Mouse (Mus musculus) embryonic facial prominence, embryonic 13.5 days (tissue): ENCODE results near the gene Commd1. TPM values are rescaled to one million over a fixed set of nuclear protein-coding genes. Genes with fewer than 3 reads are reported as not detected.

Source experiments
- ATAC-seq: fragments of 200-750 bp; cut with Nextera tagmentation; 2 replicates; pipeline ENCODE4 v1.8.0; 2017; ENCODE audit warnings: low read depth; ENCODE audit not compliant: insufficient number of reproducible peaks, insufficient read depth, low FRiP score, low TSS enrichment
- H3K27ac ChIP-seq: fragments of 300-500 bp; sonication (generic); 2 replicates; pipeline ENCODE4 v1.5.1; 2015; ENCODE audit warnings: moderate library complexity, mild to moderate bottlenecking, inconsistent platforms
- H3K27me3 ChIP-seq: fragments of 300-500 bp; sonication (generic); 2 replicates; pipeline ENCODE4 v1.6.1; 2015; ENCODE audit warnings: mild to moderate bottlenecking, inconsistent platforms
- H3K36me3 ChIP-seq: fragments of 300-500 bp; sonication (generic); 2 replicates; pipeline ENCODE4 v1.6.1; 2015; ENCODE audit warnings: mild to moderate bottlenecking, inconsistent platforms
- H3K4me1 ChIP-seq: fragments of 300-500 bp; sonication (generic); 2 replicates; pipeline ENCODE4 v1.6.1; 2015; ENCODE audit warnings: inconsistent platforms
- H3K4me2 ChIP-seq: fragments of 300-500 bp; sonication (generic); 2 replicates; pipeline ENCODE4 v1.6.1; 2015; ENCODE audit warnings: moderate library complexity, mild to moderate bottlenecking, inconsistent platforms
- H3K4me3 ChIP-seq: fragments of 300-500 bp; sonication (generic); 2 replicates; pipeline ENCODE4 v1.5.1; 2015; ENCODE audit warnings: mild to moderate bottlenecking, inconsistent platforms
- H3K9ac ChIP-seq: fragments of 300-500 bp; sonication (generic); 2 replicates; pipeline ENCODE4 v1.6.1; 2015; ENCODE audit warnings: mild to moderate bottlenecking, inconsistent platforms
- H3K9me3 ChIP-seq: fragments of 300-500 bp; sonication (generic); 2 replicates; pipeline ENCODE4 v1.6.1; 2016; ENCODE audit warnings: inconsistent platforms
- WGBS: fragments of 180-500 bp; shearing (Covaris S2); methylation state at CpG from one replicate; pipeline ENCODE4 v1.1.7; 2015; ENCODE audit warnings: mixed read lengths; 5-methylcytosine and 5-hydroxymethylcytosine counted together
- polyA plus RNA-seq: library from polyadenylated mRNA; unstranded; fragments of >200 nt; fragmentation: Nextera tagmentation; extraction: Ambion mirVana; gene quantifications from 2 replicates; pipeline ENCODE4 v1.2.1, GENCODE M21; 2015

Commd1 gene
- 387 and 398 TPM in 2 replicates for polyA plus RNA-seq

DNA sequence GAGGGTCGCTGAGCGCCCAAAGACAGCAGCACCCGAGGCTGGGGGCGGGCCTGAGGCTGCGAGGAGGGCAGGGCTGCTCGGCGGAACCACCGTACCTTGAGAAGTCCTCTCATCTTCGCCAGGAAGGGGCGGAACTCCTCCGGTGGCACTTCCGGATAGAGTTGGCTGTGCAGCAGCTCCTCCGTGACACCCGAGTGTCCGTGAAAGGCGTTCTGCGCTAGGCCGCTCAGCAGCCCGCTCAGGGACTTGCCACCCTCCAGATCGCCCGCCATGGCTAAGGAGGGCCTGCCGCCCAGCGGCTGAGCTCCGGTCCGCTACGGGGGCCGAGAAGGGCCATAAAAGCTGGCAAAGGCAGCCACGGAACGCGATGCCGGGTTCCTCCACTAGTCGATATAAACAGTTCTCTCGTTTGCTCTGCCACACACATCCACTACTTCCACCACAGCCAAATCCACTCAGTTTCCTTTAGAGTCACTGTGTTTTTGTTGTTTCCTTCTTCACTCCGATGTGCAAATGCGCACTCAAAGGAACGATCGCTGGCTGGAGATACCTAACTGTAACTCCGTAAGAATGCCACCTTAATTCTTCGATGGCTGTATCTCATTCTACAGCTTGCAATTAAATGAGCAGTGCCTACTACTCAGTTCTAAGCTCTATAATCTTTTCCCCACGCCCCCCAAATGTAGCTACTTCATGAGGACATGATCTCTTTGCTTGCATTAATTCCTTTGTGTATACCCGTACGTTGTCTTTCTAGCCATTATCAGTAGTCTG lies at the start of gene Commd1, which contains the start of gene Gm28048:
Gene Commd1 (minus strand): TSS at position 399 of the 774 bp plus-strand sequence.
Gene Gm28048 (minus strand): TSS at position 107 of the 774 bp plus-strand sequence.
- Histone ChIP-seq H3K27me3 (no peaks in the 10 kb centered on the region), H3K4me1 (peaks cover 21% of the 10 kb centered on the region), H3K27ac (peak within 1 kb of the TSS; percentile 98), H3K9ac (peak within 1 kb of the TSS; percentile 86), H3K9me3 (no peaks in the 10 kb centered on the region), H3K4me2 (peak within 1 kb of the TSS; percentile 78), H3K4me3 (peak within 1 kb of the TSS; percentile 70), H3K36me3 (peaks cover 13% of the 10 kb centered on the region)
- WGBS = 2% methylated on average over 42 of the region's 42 CpGs
- ATAC-seq = peak; percentile 90

DNA sequence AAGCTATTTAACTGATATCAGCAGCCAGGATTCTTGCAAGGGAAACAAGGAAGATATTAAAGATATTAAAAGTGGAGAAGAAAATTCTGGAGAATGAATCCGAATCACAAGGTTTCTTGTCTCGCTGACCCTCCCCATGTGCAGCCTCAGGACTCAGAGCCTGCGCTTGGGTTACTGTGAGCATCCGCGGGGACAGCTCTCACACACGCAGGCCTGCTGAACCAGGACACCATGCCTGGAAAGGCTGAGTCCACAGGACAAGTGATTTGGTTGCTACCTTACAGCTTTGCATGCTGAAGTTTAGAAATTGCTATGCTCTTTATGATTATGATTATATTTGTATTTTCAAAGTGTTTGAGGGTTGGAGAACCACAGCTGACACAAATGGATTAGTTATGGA lies 47.2 kb upstream of the Commd1 start:
- no peak overlapping the region for H3K4me2 ChIP-seq
- no peak overlapping the region for H3K9ac ChIP-seq
- WGBS = 76% methylated on average over 6 of the region's 6 CpGs
- H3K4me3 ChIP-seq = no peak overlapping the region
- ATAC-seq = no peak
- no peak overlapping the region for H3K27ac ChIP-seq
- no peaks in the 10 kb centered on the region for H3K27me3 ChIP-seq
- no peaks in the 10 kb centered on the region for H3K36me3 ChIP-seq
- no peaks in the 10 kb centered on the region for H3K9me3 ChIP-seq
- H3K4me1 ChIP-seq = no peaks in the 10 kb centered on the region

DNA sequence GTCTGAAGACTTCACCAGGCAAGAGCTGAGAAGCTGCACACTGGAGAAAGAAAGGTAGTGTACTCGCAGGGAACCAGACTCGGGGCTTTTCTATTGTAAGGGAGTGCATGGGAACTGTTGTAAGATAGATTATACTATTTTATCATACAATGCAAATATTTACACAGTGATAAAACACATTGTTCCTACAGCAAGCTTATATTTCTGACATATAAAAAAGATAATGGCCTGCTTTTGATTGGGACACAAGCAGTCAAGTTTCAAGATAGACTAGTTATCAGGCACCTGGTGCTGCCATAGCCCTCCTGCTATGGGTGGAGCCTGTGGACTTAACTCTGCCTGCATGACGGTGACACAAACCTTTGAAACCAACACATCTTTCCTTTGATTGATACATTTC lies 46.8 kb upstream of the Commd1 start:
- Histone ChIP-seq H3K27me3 (no peaks in the 10 kb centered on the region), H3K4me3 (no peak overlapping the region), H3K4me1 (no peaks in the 10 kb centered on the region), H3K27ac (no peak overlapping the region), H3K9me3 (no peaks in the 10 kb centered on the region), H3K36me3 (no peaks in the 10 kb centered on the region), H3K9ac (no peak overlapping the region), H3K4me2 (no peak overlapping the region)
- no peak for ATAC-seq
- WGBS = 58% methylated on average over 3 of the region's 3 CpGs

DNA sequence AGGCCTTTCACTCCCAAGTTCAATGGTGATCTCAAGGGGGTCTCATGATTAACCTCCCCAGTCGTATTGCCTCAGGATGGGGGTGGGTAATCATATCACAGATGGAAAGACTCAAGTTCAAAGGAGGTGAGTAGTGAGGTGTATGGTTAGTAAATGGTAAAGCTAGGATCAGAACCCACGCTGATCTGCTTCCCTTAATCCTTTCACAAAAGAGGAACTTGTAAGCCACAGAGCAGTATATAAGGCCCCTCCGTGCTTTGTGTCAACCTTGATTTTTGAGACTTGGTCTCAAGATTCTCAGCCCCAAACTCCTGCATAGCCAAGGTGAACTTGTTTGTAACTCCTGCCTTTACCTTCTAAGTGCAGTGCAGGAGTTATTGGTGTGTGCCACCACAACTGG lies 42.0 kb upstream of the Commd1 start:
- no peak overlapping the region for H3K9ac ChIP-seq
- H3K4me3 ChIP-seq = no peak overlapping the region
- H3K27me3 ChIP-seq = no peaks in the 10 kb centered on the region
- WGBS = 70% methylated on average over 3 of the region's 3 CpGs
- H3K27ac ChIP-seq = no peak overlapping the region
- no peak overlapping the region for H3K4me2 ChIP-seq
- no peaks in the 10 kb centered on the region for H3K9me3 ChIP-seq
- no peak for ATAC-seq
- no peaks in the 10 kb centered on the region for H3K4me1 ChIP-seq
- no peaks in the 10 kb centered on the region for H3K36me3 ChIP-seq

DNA sequence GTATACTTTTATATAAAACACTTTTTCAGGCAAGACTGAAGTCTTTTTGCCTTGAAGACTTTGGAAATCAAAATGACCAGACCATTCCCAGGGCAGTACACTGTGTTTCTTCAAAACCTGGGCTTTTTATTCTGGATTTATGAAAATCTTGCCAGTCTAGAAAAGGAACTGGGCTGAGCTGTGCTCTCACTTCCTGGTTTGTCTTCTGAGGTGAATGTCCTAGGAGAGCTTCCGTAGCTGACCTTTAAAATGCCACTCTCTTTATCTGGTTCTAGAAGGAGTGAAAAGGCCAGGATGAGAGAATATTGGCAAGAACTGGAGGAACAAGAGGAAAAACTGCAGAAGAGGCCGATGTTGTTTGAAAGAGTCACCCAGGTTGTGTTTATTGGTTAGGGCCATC lies 41.0 kb upstream of the Commd1 start:
- no peaks in the 10 kb centered on the region for H3K9me3 ChIP-seq
- H3K36me3 ChIP-seq = no peaks in the 10 kb centered on the region
- H3K27me3 ChIP-seq = no peaks in the 10 kb centered on the region
- H3K27ac ChIP-seq = no peak overlapping the region
- no peak overlapping the region for H3K4me2 ChIP-seq
- no peaks in the 10 kb centered on the region for H3K4me1 ChIP-seq
- WGBS = 90% methylated on average over 2 of the region's 2 CpGs
- no peak for ATAC-seq
- no peak overlapping the region for H3K4me3 ChIP-seq
- no peak overlapping the region for H3K9ac ChIP-seq

DNA sequence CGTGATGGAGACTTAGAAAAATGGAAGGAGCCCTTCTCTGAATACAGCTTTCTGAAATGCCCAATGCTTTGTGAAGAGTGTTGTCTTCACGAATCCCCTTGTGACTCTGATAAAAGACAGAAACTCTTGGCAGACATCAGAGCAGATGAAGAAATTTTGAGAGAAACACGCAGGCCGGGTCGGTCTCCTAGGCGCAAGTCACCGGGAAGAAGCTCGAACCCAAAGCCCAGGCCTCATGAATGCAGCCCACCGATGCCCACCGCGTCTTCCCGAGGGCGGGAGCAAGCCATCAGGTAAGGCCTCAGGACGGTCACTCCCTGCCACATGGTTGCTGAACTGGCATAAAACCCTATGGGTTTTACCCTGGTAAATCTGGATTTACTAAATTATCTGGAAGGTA lies 38.7 kb upstream of the Commd1 start:
- H3K9ac ChIP-seq = no peak overlapping the region
- no peaks in the 10 kb centered on the region for H3K36me3 ChIP-seq
- H3K4me2 ChIP-seq = no peak overlapping the region
- H3K4me1 ChIP-seq = no peaks in the 10 kb centered on the region
- H3K27ac ChIP-seq = no peak overlapping the region
- no peaks in the 10 kb centered on the region for H3K9me3 ChIP-seq
- H3K27me3 ChIP-seq = no peaks in the 10 kb centered on the region
- WGBS = 89% methylated on average over 14 of the region's 14 CpGs
- ATAC-seq = no peak
- H3K4me3 ChIP-seq = no peak overlapping the region

DNA sequence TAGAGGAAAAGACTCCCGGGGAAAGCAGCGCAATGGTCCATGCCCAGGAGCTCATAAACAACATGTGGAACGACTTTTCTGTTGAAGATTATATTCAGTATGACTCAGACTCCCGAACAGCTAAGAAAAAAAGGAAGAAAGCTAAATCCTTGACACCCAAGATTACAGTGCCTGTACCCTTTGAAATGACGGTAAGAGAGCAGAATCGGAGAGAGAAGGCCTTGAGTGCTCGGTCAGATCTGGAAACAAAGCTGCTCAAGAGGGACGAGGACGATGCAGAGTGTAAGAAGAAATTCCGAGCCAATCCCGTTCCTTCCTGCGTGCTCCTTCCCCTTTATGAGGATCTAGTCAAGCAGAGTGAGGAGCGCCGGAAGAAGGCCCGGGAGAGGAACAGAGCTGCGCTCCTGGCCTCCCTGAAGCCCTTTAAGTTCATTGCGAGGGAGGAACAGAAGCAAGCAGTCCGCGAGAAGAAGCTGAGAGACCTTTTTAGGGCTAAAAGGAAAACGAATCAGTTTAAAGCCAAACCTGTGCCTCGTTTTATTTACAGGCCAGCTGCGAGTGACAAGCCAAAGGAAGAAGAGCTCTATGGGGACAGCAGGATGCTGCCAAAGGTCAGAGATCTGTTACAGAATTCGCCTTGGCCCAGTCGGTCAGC lies 38.1 kb upstream of the Commd1 start:
- 55% methylated on average over 24 of the region's 24 CpGs for whole genome bisulfite sequencing
- ATAC-seq = no peak
- no peaks in the 10 kb centered on the region for H3K27me3 ChIP-seq
- H3K36me3 ChIP-seq = no peaks in the 10 kb centered on the region
- H3K27ac ChIP-seq = no peak overlapping the region
- H3K4me2 ChIP-seq = no peak overlapping the region
- no peak overlapping the region for H3K4me3 ChIP-seq
- no peaks in the 10 kb centered on the region for H3K9me3 ChIP-seq
- 0 out of 2 replicates have a peak overlapping the region, but pooled peaks have one; percentile 32 for H3K9ac ChIP-seq
- H3K4me1 ChIP-seq = no peaks in the 10 kb centered on the region

DNA sequence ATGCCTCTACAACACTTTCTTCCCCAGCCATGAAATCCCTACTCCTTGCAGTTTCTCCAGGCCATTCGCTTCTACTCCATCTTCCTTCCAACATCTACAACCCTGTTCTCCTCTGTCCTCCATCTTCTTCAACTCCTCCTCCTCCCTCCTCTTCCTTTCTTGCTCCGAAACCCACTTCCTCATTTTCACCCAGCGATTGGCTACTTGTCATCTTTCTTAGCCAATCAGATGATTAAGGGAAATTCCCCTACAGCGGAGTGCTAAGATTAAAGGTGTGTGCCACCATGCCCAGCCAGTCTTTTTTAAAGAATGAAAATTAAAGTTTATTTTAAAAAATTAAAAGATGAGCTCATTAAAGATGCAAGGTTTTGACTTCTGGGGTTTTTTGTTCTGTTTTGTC lies 35.8 kb upstream of the Commd1 start:
- Histone ChIP-seq H3K4me3 (no peak overlapping the region), H3K9me3 (no peaks in the 10 kb centered on the region), H3K4me1 (no peaks in the 10 kb centered on the region), H3K4me2 (no peak overlapping the region), H3K36me3 (no peaks in the 10 kb centered on the region), H3K27me3 (no peaks in the 10 kb centered on the region), H3K9ac (no peak overlapping the region), H3K27ac (no peak overlapping the region)
- 91% methylated on average over 4 of the region's 4 CpGs for WGBS
- no peak for ATAC-seq

DNA sequence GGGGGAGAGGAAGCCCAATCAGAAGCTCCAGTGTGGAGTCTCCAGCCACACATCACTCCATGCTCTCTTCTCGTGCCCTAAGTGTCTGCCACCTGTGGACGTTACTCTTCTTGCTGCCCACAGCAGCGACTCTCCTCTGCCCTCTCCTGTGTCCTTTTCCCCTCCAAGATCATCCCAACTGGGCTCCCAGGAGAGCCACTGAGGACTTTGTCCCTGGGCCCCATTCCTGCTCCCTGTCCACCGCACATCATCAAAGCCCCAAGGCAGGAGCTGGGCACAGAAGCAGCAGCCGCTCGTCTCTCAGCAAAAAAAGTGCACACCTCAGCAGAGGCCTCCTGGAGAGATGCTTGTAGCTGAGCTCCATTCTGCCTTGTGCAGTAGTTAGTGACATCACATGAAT lies 32.8 kb upstream of the Commd1 start:
- H3K4me2 ChIP-seq = no peak overlapping the region
- no peak overlapping the region for H3K9ac ChIP-seq
- H3K9me3 ChIP-seq = no peaks in the 10 kb centered on the region
- no peak overlapping the region for H3K27ac ChIP-seq
- WGBS = 75% methylated on average over 6 of the region's 6 CpGs
- no peaks in the 10 kb centered on the region for H3K27me3 ChIP-seq
- H3K4me1 ChIP-seq = no peaks in the 10 kb centered on the region
- no peak for ATAC-seq
- H3K36me3 ChIP-seq = no peaks in the 10 kb centered on the region
- no peak overlapping the region for H3K4me3 ChIP-seq

DNA sequence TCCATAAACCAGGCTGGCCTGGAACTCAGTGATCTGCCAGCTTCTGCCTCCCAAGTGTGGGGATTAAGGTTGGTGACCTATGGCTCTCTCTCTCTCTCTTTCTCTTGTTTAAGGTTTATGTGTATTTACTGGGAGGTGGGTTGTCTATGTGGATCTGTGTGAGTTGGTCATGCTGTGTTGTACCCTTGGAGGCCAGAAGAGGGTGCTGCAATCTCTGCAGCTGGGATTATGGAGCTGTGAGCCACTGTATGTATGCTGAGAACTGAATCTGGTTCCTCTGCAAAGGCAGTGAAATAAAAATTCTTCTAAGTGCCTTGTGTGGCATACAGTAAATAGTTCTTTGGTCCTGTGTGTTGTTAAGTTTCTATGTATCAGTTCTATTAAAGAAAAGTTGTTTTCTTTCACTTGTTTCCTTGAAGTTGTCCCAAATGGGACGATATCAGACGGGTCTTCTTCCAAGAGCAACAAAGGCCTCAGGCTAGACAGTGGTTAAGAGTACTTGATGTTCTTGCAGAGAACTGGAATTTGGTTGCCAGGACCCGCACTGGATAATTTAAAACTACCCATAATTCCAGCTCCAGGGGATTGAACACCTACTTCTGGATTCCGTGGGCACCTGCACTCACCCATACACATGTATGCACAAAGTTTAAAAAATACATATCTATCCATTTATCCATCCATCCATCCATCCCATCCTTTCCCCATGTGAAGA lies 31.6 kb upstream of the Commd1 start:
- no peak overlapping the region for H3K4me3 ChIP-seq
- no peaks in the 10 kb centered on the region for H3K36me3 ChIP-seq
- no peak for ATAC-seq
- WGBS = 84% methylated on average over 4 of the region's 4 CpGs
- H3K4me2 ChIP-seq = no peak overlapping the region
- no peaks in the 10 kb centered on the region for H3K4me1 ChIP-seq
- H3K9me3 ChIP-seq = no peaks in the 10 kb centered on the region
- no peak overlapping the region for H3K27ac ChIP-seq
- H3K9ac ChIP-seq = no peak overlapping the region
- no peaks in the 10 kb centered on the region for H3K27me3 ChIP-seq

DNA sequence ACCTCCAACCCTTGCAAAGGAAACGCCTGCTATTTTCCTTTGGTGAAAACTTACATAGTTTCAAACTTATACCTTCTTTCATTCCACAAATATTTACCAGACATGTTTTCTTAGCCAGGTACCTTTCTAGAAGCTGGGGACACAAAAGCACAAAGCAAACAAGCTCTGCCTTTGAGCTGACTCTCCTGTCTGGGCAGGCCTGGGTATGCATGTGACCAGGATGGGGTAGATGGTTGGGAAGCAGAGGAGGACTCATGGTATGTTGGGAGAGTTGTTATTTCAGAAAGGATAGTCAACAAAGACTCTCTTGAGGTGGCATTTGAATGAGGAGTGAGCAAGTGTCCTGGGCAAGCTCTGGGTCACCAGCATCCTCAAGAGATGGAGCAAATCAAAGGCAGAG lies 30.9 kb upstream of the Commd1 start:
- Histone ChIP-seq H3K27ac (no peak overlapping the region), H3K27me3 (no peaks in the 10 kb centered on the region), H3K4me3 (no peak overlapping the region), H3K4me2 (no peak overlapping the region), H3K9me3 (no peaks in the 10 kb centered on the region), H3K4me1 (no peaks in the 10 kb centered on the region), H3K9ac (no peak overlapping the region), H3K36me3 (no peaks in the 10 kb centered on the region)
- WGBS = 75% methylated on average over 1 of the region's 1 CpGs
- ATAC-seq = no peak
